Mouse (Mus musculus) MEL (cell line): Measurements from ENCODE around the gene Vps52.
A peak's percentile ranks its signal among the peaks of the same experiment; 100 is the strongest.

Source experiments
- BHLHE40 ChIP-seq: IDR thresholded peaks from 2 replicates; pipeline ENCODE4 v1.6.1; 2012; ENCODE audit warnings: low read depth, mild to moderate bottlenecking, inconsistent platforms, low read length, improper control_type of control experiment, borderline replicate concordance
- CTCF ChIP-seq, 3 experiments: IDR thresholded peaks in 2 of 3; conservative IDR thresholded peaks in 1 of 3; 2 replicates each; pipeline ENCODE4 v1.5.1; 2011 to 2012; ENCODE audit warnings: low read length in 3 of 3, low read depth in 2 of 3, mild to moderate bottlenecking in 2 of 3, improper control_type of control experiment in 1 of 3, inconsistent platforms in 1 of 3, mixed read lengths in 1 of 3, moderate library complexity in 1 of 3; ENCODE audit not compliant: control insufficient read depth in 1 of 3, insufficient read depth in 1 of 3, poor library complexity in 1 of 3, severe bottlenecking in 1 of 3
- EP300 ChIP-seq, 2 experiments: IDR thresholded peaks; 2 replicates each; pipeline ENCODE4 v1.6.1; 2011; ENCODE audit warnings: improper control_type of control experiment in 2 of 2, low read length in 2 of 2, low read depth in 1 of 2, mild to moderate bottlenecking in 1 of 2
- HCFC1 ChIP-seq: IDR thresholded peaks from 2 replicates; pipeline ENCODE4 v1.6.1; 2012; ENCODE audit warnings: low read depth, mild to moderate bottlenecking, inconsistent platforms, low read length, improper control_type of control experiment, moderate library complexity
- MAFK ChIP-seq: IDR thresholded peaks from 2 replicates; pipeline ENCODE4 v1.6.1; 2011; ENCODE audit warnings: low read depth, mild to moderate bottlenecking, low read length, improper control_type of control experiment, borderline replicate concordance
- MXI1 ChIP-seq: IDR thresholded peaks from 2 replicates; pipeline ENCODE4 v1.6.1; 2011; ENCODE audit warnings: mild to moderate bottlenecking, low read depth, low read length, improper control_type of control experiment
- MYB ChIP-seq: IDR thresholded peaks from 2 replicates; pipeline ENCODE4 v1.6.1; 2011; ENCODE audit warnings: mild to moderate bottlenecking, low read depth, low read length, improper control_type of control experiment
- POLR2A ChIP-seq, 2 experiments: IDR thresholded peaks; 2 replicates each; pipeline ENCODE4 v1.6.1; 2011 to 2012; ENCODE audit warnings: low read length in 2 of 2, mild to moderate bottlenecking in 2 of 2, control low read depth in 1 of 2, improper control_type of control experiment in 1 of 2, low read depth in 1 of 2, moderate library complexity in 1 of 2; ENCODE audit not compliant: control insufficient read depth in 1 of 2, insufficient read depth in 1 of 2, poor library complexity in 1 of 2
- USF1 ChIP-seq: IDR thresholded peaks from 2 replicates; pipeline ENCODE4 v1.6.1; 2014; ENCODE audit warnings: low read depth, mild to moderate bottlenecking, inconsistent platforms, low read length, improper control_type of control experiment, moderate library complexity
- ZKSCAN1 ChIP-seq: IDR thresholded peaks from 2 replicates; pipeline ENCODE4 v1.6.1; 2012; ENCODE audit warnings: low read depth, mild to moderate bottlenecking, inconsistent platforms, low read length, improper control_type of control experiment, moderate library complexity

- no peak for TF ChIP-seq ZKSCAN1
- peak; percentile 94 for TF ChIP-seq HCFC1
- TF ChIP-seq CTCF (IDR thresholded peaks at IDR 0.05 in 2 of 3, conservative IDR thresholded peaks at IDR 0.05 in 1 of 3; ENCODE audit: control insufficient read depth in 1 of 3, insufficient read depth in 1 of 3, low read depth in 2 of 3, low read length in 3 of 3, poor library complexity in 1 of 3, severe bottlenecking in 1 of 3): peak in 1 of 3 experiments; percentile 22; a peak in 3 of 6 replicates
- no peak for TF ChIP-seq BHLHE40
- TF ChIP-seq POLR2A (IDR thresholded peaks at IDR 0.05; ENCODE audit: control insufficient read depth in 1 of 2, insufficient read depth in 1 of 2, low read depth in 1 of 2, low read length in 2 of 2, poor library complexity in 1 of 2): peak; percentile 61 to 82
- TF ChIP-seq MXI1: peak; percentile 89
- TF ChIP-seq USF1: no peak
- TF ChIP-seq EP300 (IDR thresholded peaks at IDR 0.05; ENCODE audit: low read depth in 1 of 2, low read length in 2 of 2): peak in 1 of 2 experiments; percentile 18; a peak in 1 of 4 replicates
- no peak for TF ChIP-seq MAFK
- no peak for TF ChIP-seq MYB
Observed at GRCm38 (mm10) chr17:33929371-33930279, 26.0 kb upstream of the Vps52 start, which contains the start of gene Rgl2.
